Mouse (Mus musculus): ENCODE data around the gene Arid5b. TPM values are rescaled to one million over a fixed set of nuclear protein-coding genes. Genes with fewer than 3 reads are reported as not detected.
A peak's percentile ranks its signal among the peaks of the same experiment; 100 is the strongest.

Arid5b gene
- total RNA-seq, 2 experiments from 2014 or later, result 32.3 to 38.3 TPM

GRCm38 (mm10) chr10:68155431-68156119 lies 123.0 kb downstream of the Arid5b start:
- no peak for TF ChIP-seq CTCF (IDR thresholded peaks at IDR 0.05)
- intact Hi-C loops (cut with DNase I), result no loop called here
- no peak overlapping the region for H3K4me3 ChIP-seq

GRCm38 (mm10) chr10:68154046-68154765 lies 124.3 kb downstream of the Arid5b start:
- no peak overlapping the region for H3K4me3 ChIP-seq
- TF ChIP-seq CTCF (IDR thresholded peaks at IDR 0.05), result no peak
- no peak overlapping the region for H3K27ac ChIP-seq
- DNase-seq (ENCODE audit: extremely low spot score in 1 of 2, low spot score in 2 of 2), result no peak
- intact Hi-C loops (cut with DNase I), result no loop called here

More at GRCm38 (mm10) chr10:68155431-68156119, 123.0 kb downstream of the Arid5b start:
- DNase-seq (ENCODE audit: extremely low spot score in 1 of 2, low spot score in 2 of 2), result no peak
- no peak overlapping the region for H3K27ac ChIP-seq

GRCm38 (mm10) chr10:68153344-68154045 lies 125.0 kb downstream of the Arid5b start:
- Histone ChIP-seq H3K4me3 (no peak overlapping the region), H3K27ac (no peak overlapping the region)
- intact Hi-C loops (cut with DNase I), result no loop called here
- TF ChIP-seq CTCF (IDR thresholded peaks at IDR 0.05), result no peak
- DNase-seq (ENCODE audit: extremely low spot score in 1 of 2, low spot score in 2 of 2), result no peak

GRCm38 (mm10) chr10:68148495-68148894 lies 130.0 kb downstream of the Arid5b start:
- no peak overlapping the region for H3K4me3 ChIP-seq
- no peak for TF ChIP-seq CTCF (IDR thresholded peaks at IDR 0.05)
- DNase-seq (ENCODE audit: extremely low spot score in 1 of 2, low spot score in 2 of 2), result no peak
- intact Hi-C loops (cut with DNase I), result loop anchor here (5.0 kb wide), 2 partner anchors 129 to 276 kb away; partner anchors contain the start of gene Arid5b
- no peak overlapping the region for H3K27ac ChIP-seq

- Histone ChIP-seq H3K4me3 (no peak overlapping the region), H3K27ac (no peak overlapping the region)
- TF ChIP-seq CTCF (IDR thresholded peaks at IDR 0.05), result no peak
- intact Hi-C loops (cut with DNase I), result loop anchor here (2.0 to 5.0 kb wide), 3 partner anchors 130 to 275 kb away; partner anchors contain the start of gene Arid5b
- DNase-seq (ENCODE audit: extremely low spot score in 1 of 2, low spot score in 2 of 2), result no peak
These were observed 130.8 kb downstream of the Arid5b start for GRCm38 (mm10) chr10:68147730-68148129.

- Histone ChIP-seq H3K27ac (no peak overlapping the region), H3K4me3 (no peak overlapping the region)
- peak; percentile 94 for TF ChIP-seq CTCF (IDR thresholded peaks at IDR 0.05)
- intact Hi-C loops (cut with DNase I), result loop anchor here (2.0 to 5.0 kb wide), 3 partner anchors 130 to 275 kb away; partner anchors contain the start of gene Arid5b
- peak; percentile 48 to 56 for DNase-seq (ENCODE audit: extremely low spot score in 1 of 2, low spot score in 2 of 2)
These were observed 131.7 kb downstream of the Arid5b start for GRCm38 (mm10) chr10:68146842-68147241.

GRCm38 (mm10) chr10:68145286-68145950 lies 133.1 kb downstream of the Arid5b start:
- Histone ChIP-seq H3K27ac (no peak overlapping the region), H3K4me3 (no peak overlapping the region)
- no peak for DNase-seq (ENCODE audit: extremely low spot score in 1 of 2, low spot score in 2 of 2)
- intact Hi-C loops (cut with DNase I), result loop anchor here (5.0 kb wide), 2 partner anchors 132 to 273 kb away; partner anchors contain the start of gene Arid5b
- no peak for TF ChIP-seq CTCF (IDR thresholded peaks at IDR 0.05)

- H3K27ac ChIP-seq, result no peak overlapping the region
- TF ChIP-seq CTCF (IDR thresholded peaks at IDR 0.05), result no peak
- intact Hi-C loops (cut with DNase I), result no loop called here
These were observed 136.0 kb downstream of the Arid5b start for GRCm38 (mm10) chr10:68142501-68142900.

GRCm38 (mm10) chr10:68141567-68141966 lies 137.0 kb downstream of the Arid5b start:
- intact Hi-C loops (cut with DNase I), result no loop called here
- no peak overlapping the region for H3K27ac ChIP-seq
- no peak overlapping the region for H3K4me3 ChIP-seq
- TF ChIP-seq CTCF (IDR thresholded peaks at IDR 0.05), result no peak
- DNase-seq (ENCODE audit: extremely low spot score in 1 of 2, low spot score in 2 of 2), result no peak

More at GRCm38 (mm10) chr10:68142501-68142900, 136.0 kb downstream of the Arid5b start:
- no peak overlapping the region for H3K4me3 ChIP-seq
- DNase-seq (ENCODE audit: extremely low spot score in 1 of 2, low spot score in 2 of 2), result no peak

- H3K4me3 ChIP-seq, result no peak overlapping the region
- no peak for DNase-seq (ENCODE audit: extremely low spot score in 1 of 2, low spot score in 2 of 2)
- no peak overlapping the region for H3K27ac ChIP-seq
- intact Hi-C loops (cut with DNase I), result no loop called here
- no peak for TF ChIP-seq CTCF (IDR thresholded peaks at IDR 0.05)
These were observed 137.7 kb downstream of the Arid5b start for GRCm38 (mm10) chr10:68140871-68141270.

- DNase-seq (ENCODE audit: extremely low spot score in 1 of 2, low spot score in 2 of 2), result no peak
- intact Hi-C loops (cut with DNase I), result no loop called here
- Histone ChIP-seq H3K27ac (no peak overlapping the region), H3K4me3 (no peak overlapping the region)
- no peak for TF ChIP-seq CTCF (IDR thresholded peaks at IDR 0.05)
These were observed 138.2 kb downstream of the Arid5b start for GRCm38 (mm10) chr10:68140306-68140705.
